In genomic region chr1:174592420-174592980, GRCm38 (mm10) we compare ENCODE assay signal across 10 mouse cellular contexts.
A peak's percentile ranks its signal among the peaks of the same experiment; 100 is the strongest.
DNase-seq lines count a peak whose midpoint lies in the region; ATAC-seq and TF ChIP-seq lines count a peak whose summit lies in the region.
"Had no signal": no experiment of that assay in that cellular context is flagged by ENCODE, and none has a peak within 500 bp of the region (broad histone marks: within the 10 kb centered on the region; RNA-seq: fewer than 3 reads in every experiment).

No protein-coding gene starts in this region.

- H3K27me3 ChIP-seq in forebrain, embryonic 14.5 days (replicated peaks; ENCODE audit: control insufficient read depth, insufficient read depth, low read length), result no peaks in the 10 kb centered on the region
- H3K27me3 ChIP-seq in forebrain, embryonic 11.5 days (ENCODE audit: control insufficient read depth, insufficient read depth, low read length), result no peaks in the 10 kb centered on the region
- no peaks in the 10 kb centered on the region; a peak in 1 of 4 replicates for H3K27me3 ChIP-seq in MEL (ENCODE audit: control insufficient read depth in 1 of 2, insufficient read depth in 2 of 2, low read length in 2 of 2)
- H3K27me3 ChIP-seq: megakaryocyte, embryonic 14.5 days had no signal

- no peak for TF ChIP-seq POLR2A in MEL (IDR thresholded peaks at IDR 0.05; ENCODE audit: control insufficient read depth in 1 of 2, insufficient read depth in 1 of 2, low read depth in 1 of 2, low read length in 2 of 2, poor library complexity in 1 of 2)

- TF ChIP-seq EP300 in MEL (IDR thresholded peaks at IDR 0.05; ENCODE audit: low read depth in 1 of 2, low read length in 2 of 2), result no peak

- no peak overlapping the region for H3K9ac ChIP-seq in forebrain, embryonic 14.5 days (ENCODE audit: low read length)
- H3K9ac ChIP-seq in forebrain, embryonic 11.5 days (ENCODE audit: low read length), result no peak overlapping the region
- H3K9ac ChIP-seq in MEL (ENCODE audit: control insufficient read depth, low read depth, low read length, poor library complexity, severe bottlenecking), result no peak overlapping the region

- peak; percentile 57 for TF ChIP-seq RAD21 in MEL (IDR thresholded peaks at IDR 0.05; ENCODE audit: low read depth, low read length)

- H3K4me2 ChIP-seq in forebrain, embryonic 14.5 days (ENCODE audit: low read length), result no peak overlapping the region
- H3K4me2 ChIP-seq in forebrain, embryonic 11.5 days (ENCODE audit: low read depth, low read length, severe bottlenecking), result no peak overlapping the region

- peak; percentile 52 for DNase-seq in forebrain, embryonic 14.5 days (ENCODE audit: low spot score)
- no peak for DNase-seq in forebrain, embryonic 11.5 days (ENCODE audit: low spot score)
- DNase-seq in layer of hippocampus, adult 9-10 months (ENCODE audit: low spot score), result peak; percentile 43
- DNase-seq in layer of hippocampus, postnatal 36 days, result no peak
- peak; percentile 37 for DNase-seq in MEL (ENCODE audit: low read depth, low spot score)
- peak; percentile 21 for DNase-seq in lung, postnatal 10 days
- no peak for DNase-seq in urinary bladder, adult 18-20 months (ENCODE audit: low spot score in 2 of 2)

- H3K79me2 ChIP-seq in MEL (ENCODE audit: control insufficient read depth, insufficient read depth, low read length, poor library complexity), result no peaks in the 10 kb centered on the region

- H3K27ac ChIP-seq in forebrain, embryonic 14.5 days (ENCODE audit: low read depth, low read length), result no peak overlapping the region
- H3K27ac ChIP-seq in forebrain, embryonic 11.5 days (ENCODE audit: low read depth, low read length), result no peak overlapping the region
- no peak overlapping the region for H3K27ac ChIP-seq in MEL (ENCODE audit: control insufficient read depth, low read depth, low read length)

- 0 out of 2 replicates have a peak, but pooled peaks cover 2% of the 10 kb centered on the region for H3K36me3 ChIP-seq in forebrain, embryonic 14.5 days (ENCODE audit: control insufficient read depth, insufficient read depth, low read length)
- no peaks in the 10 kb centered on the region for H3K36me3 ChIP-seq in forebrain, embryonic 11.5 days (ENCODE audit: control insufficient read depth, insufficient read depth, low read length)
- H3K36me3 ChIP-seq in MEL (ENCODE audit: control insufficient read depth in 1 of 2, insufficient read depth in 2 of 2, low read length in 2 of 2), result no peaks in the 10 kb centered on the region

- peak in 2 of 3 experiments; percentile 34 to 64; a peak in 4 of 6 replicates for TF ChIP-seq CTCF in MEL (IDR thresholded peaks at IDR 0.05 in 2 of 3, conservative IDR thresholded peaks at IDR 0.05 in 1 of 3; ENCODE audit: control insufficient read depth in 1 of 3, insufficient read depth in 1 of 3, low read depth in 2 of 3, low read length in 3 of 3, poor library complexity in 1 of 3, severe bottlenecking in 1 of 3)

- no peak overlapping the region for H3K4me3 ChIP-seq in forebrain, embryonic 14.5 days (ENCODE audit: low read depth, low read length)
- no peak overlapping the region for H3K4me3 ChIP-seq in forebrain, embryonic 11.5 days (ENCODE audit: low read depth, low read length)
- H3K4me3 ChIP-seq in MEL (ENCODE audit: control insufficient read depth in 1 of 2, insufficient read depth in 1 of 2, low read depth in 2 of 2, low read length in 2 of 2), result no peak overlapping the region
- H3K4me3 ChIP-seq: megakaryocyte, embryonic 14.5 days had no signal

- ATAC-seq in forebrain, embryonic 14.5 days, result no peak
- ATAC-seq in forebrain, embryonic 11.5 days (replicated peaks; ENCODE audit: low FRiP score), result no peak
- no peak for ATAC-seq in monocyte, adult 5-6 weeks (replicated peaks; ENCODE audit: insufficient number of reproducible peaks, low FRiP score, low TSS enrichment, poor library complexity, severe bottlenecking)
- ATAC-seq: CD4-positive, CD25-positive, alpha-beta regulatory T cell, adult 4 months had no signal

- no peaks in the 10 kb centered on the region for H3K4me1 ChIP-seq in forebrain, embryonic 14.5 days (ENCODE audit: control insufficient read depth, insufficient read depth, low read length)
- H3K4me1 ChIP-seq in forebrain, embryonic 11.5 days (replicated peaks; ENCODE audit: control insufficient read depth, insufficient read depth, low read length), result no peaks in the 10 kb centered on the region
- no peaks in the 10 kb centered on the region for H3K4me1 ChIP-seq in MEL (ENCODE audit: control insufficient read depth in 1 of 2, insufficient read depth in 2 of 2, low read length in 2 of 2)
- H3K4me1 ChIP-seq: megakaryocyte, embryonic 14.5 days had no signal

- 69% methylated on average over 5 of the region's 5 CpGs for WGBS in forebrain, embryonic 14.5 days
- WGBS in forebrain, embryonic 11.5 days, result 76% methylated on average over 5 of the region's 5 CpGs

- no peaks in the 10 kb centered on the region for H3K9me3 ChIP-seq in forebrain, embryonic 14.5 days (replicated peaks; ENCODE audit: control insufficient read depth, low read length)
- no peaks in the 10 kb centered on the region for H3K9me3 ChIP-seq in forebrain, embryonic 11.5 days (ENCODE audit: control insufficient read depth, low read length)
- no peaks in the 10 kb centered on the region for H3K9me3 ChIP-seq in MEL (replicated peaks; ENCODE audit: insufficient read depth, low read length)
- H3K9me3 ChIP-seq: megakaryocyte, embryonic 14.5 days had no signal

TF ChIP-seq in MEL, 35 proteins besides CTCF, POLR2A, EP300 and RAD21:
- no peak for TF ChIP-seq ZMIZ1 (IDR thresholded peaks at IDR 0.05; ENCODE audit: low read depth, low read length)
- no peak for TF ChIP-seq TCF12 (IDR thresholded peaks at IDR 0.05; ENCODE audit: low read depth, low read length)
- TF ChIP-seq POLR2AphosphoS2 (IDR thresholded peaks at IDR 0.05; ENCODE audit: low read length), result no peak
- TF ChIP-seq HCFC1 (IDR thresholded peaks at IDR 0.05; ENCODE audit: low read depth, low read length), result no peak
- TF ChIP-seq USF2 (IDR thresholded peaks at IDR 0.05; ENCODE audit: borderline replicate concordance in 1 of 2, insufficient read depth in 1 of 2, low read depth in 1 of 2, low read length in 2 of 2), result no peak
- 0 out of 2 replicates have a peak, but pooled peaks have one; percentile 24 for TF ChIP-seq ZC3H11A (IDR thresholded peaks at IDR 0.05; ENCODE audit: low read depth, low read length)
- TF ChIP-seq ELF1 (IDR thresholded peaks at IDR 0.05; ENCODE audit: low read depth, low read length), result no peak
- TF ChIP-seq UBTF (IDR thresholded peaks at IDR 0.05; ENCODE audit: borderline replicate concordance, insufficient read depth, low read depth, low read length), result no peak
- TF ChIP-seq JUND (IDR thresholded peaks at IDR 0.05; ENCODE audit: low read depth, low read length), result no peak
- no peak for TF ChIP-seq MYB (IDR thresholded peaks at IDR 0.05; ENCODE audit: low read depth, low read length)
- TF ChIP-seq MEF2A (IDR thresholded peaks at IDR 0.05; ENCODE audit: extremely low read depth, insufficient replicate concordance, low read depth, low read length, poor library complexity, severe bottlenecking), result no peak
- TF ChIP-seq BHLHE40 (IDR thresholded peaks at IDR 0.05; ENCODE audit: borderline replicate concordance, low read depth, low read length), result no peak
- no peak for TF ChIP-seq NRF1 (IDR thresholded peaks at IDR 0.05; ENCODE audit: insufficient read depth, low read depth, low read length, poor library complexity, severe bottlenecking)
- TF ChIP-seq SMC3 (IDR thresholded peaks at IDR 0.05; ENCODE audit: low read depth, low read length), result peak; percentile 51
- no peak for TF ChIP-seq USF1 (IDR thresholded peaks at IDR 0.05; ENCODE audit: low read depth, low read length)
- TF ChIP-seq TBP (IDR thresholded peaks at IDR 0.05; ENCODE audit: low read depth, low read length), result no peak
- TF ChIP-seq MXI1 (IDR thresholded peaks at IDR 0.05; ENCODE audit: low read depth, low read length), result no peak

Comparison
In these comparisons a context has a peak if more than half of its experiments do, and no peak if none do; other contexts are left out.
1. DNase-seq: peak in forebrain, embryonic 14.5 days (single experiment), layer of hippocampus, adult 9-10 months (single experiment), MEL (single experiment) and lung, postnatal 10 days (single experiment); none in forebrain, embryonic 11.5 days (single experiment), layer of hippocampus, postnatal 36 days (0 of 2) and urinary bladder, adult 18-20 months (0 of 2).